Mouse (Mus musculus) layer of hippocampus, postnatal 36 days (tissue): Measurements from ENCODE around the gene Apol6. TPM values are rescaled to one million over a fixed set of nuclear protein-coding genes. Genes with fewer than 3 reads are reported as not detected.

Experiments
- DNase-seq, 2 experiments: peaks; one replicate each; pipeline ENCODE4 v3.0.0; 2022
- total RNA-seq, 2 experiments: library from RNA; stranded (reverse); gene quantifications; 2 replicates each; pipeline ENCODE4 v1.2.3; 2021

Apol6 gene
- not detected for total RNA-seq

DNA sequence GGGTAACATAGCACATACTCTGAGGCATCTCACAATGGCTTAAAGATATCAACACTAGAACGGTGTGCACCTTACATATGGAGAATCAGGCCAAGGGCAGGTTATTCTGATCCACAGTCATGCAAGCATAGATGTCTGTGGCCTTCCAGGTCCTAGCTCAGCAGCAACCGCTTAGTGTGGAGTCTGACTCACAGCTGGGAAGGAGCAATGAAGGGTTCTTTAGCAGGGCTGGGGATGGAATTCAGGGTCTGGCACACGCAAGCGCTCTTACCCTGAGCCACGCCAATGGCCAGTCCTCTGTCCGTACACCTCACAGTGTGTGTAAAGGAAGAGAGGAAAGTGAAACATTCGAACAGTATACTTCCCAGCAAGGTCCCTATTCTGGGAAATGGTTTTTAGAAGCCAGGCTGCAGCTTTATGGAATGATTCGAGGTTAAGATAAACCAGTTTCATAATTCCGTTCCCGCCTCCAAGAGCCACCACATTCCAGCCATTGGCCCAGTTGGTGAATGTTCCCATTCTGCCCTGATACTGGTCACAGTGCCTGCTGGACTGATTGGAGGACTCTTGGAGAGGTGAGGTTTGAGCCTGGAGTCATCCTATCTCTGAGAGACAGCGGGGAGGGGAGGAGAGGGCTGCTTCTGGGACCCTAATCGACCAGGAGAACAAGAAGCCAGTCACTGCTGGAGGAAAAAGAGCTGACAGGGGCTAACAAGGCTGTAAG lies at the start of gene Apol6:
Gene Apol6 (plus strand): TSS at position 133 of the 724 bp plus-strand sequence.
- no peak for DNase-seq

DNA sequence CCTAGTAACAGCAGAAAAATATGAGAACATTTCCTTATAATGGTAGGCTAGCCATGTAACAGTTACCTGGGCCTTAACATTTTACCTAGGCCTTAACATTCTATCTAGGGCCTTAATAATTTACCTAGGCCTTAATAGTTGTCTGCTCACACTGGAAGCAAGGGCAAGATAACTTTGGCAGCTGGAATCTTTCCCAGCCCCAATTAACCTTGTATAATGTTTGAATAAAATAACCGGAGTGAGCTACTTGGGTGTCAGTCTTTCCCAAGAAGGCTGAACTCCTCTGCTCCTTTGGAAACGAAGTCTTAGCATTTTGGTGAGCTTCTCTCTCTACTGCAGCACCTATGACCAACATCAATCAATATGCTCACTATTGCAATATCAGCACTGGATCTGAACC lies 46.5 kb upstream of the Apol6 start:
- no peak for DNase-seq

- DNase-seq: peak in 1 of 2 experiments; percentile 23
Observed at GRCm38 (mm10) chr15:76998878-76999588, 45.5 kb upstream of the Apol6 start.

GRCm38 (mm10) chr15:77003173-77003867 lies 41.2 kb upstream of the Apol6 start:
- no peak for DNase-seq

- DNase-seq: peak; percentile 38
Observed at GRCm38 (mm10) chr15:77003868-77004215, 40.7 kb upstream of the Apol6 start.

- no peak for DNase-seq
Observed at GRCm38 (mm10) chr15:77008851-77009250, 35.7 kb upstream of the Apol6 start.

GRCm38 (mm10) chr15:77013753-77014241 lies 30.7 kb upstream of the Apol6 start:
- no peak for DNase-seq

DNA sequence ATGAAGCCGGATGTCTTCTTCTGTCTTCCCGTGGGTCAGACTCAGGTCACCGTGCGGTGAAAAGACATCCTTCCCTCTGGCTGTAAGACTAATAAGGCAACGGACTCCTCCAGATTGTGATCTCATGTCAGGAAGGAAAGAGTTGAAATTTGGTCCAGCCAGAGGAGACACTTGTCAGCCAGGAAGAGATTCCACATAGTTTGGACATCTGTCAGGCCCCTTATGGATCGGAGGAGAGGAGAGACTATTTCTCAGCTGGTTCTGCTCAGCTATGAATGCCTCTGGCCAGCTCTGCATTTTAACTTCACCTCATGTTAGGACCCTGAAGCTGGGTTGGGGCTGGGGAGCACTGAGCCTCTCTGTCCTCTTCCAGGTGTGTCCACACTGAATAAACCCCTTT lies 30.1 kb upstream of the Apol6 start:
- no peak for DNase-seq

DNA sequence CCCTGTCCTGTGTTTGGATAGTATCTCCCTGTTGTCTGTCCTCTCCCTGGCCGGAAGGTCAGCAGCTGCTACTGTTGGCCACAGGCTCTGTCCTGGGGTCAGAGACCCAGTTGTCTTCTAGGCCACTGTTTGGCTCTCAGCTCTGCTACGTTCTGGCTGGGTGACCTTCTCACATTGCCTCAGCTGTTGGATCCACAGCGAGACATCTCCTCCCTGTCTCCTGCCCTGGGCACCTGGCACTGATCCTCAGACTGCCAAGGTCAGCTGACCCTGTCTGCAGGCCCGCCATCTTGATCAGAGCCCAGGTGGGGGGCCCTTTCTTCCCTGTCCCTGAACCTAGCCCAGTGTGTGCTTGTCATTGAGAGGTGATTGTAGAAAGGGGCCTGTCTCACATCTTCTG lies 29.5 kb upstream of the Apol6 start:
- DNase-seq: no peak

- no peak for DNase-seq
Observed at GRCm38 (mm10) chr15:77016509-77016908, 28.0 kb upstream of the Apol6 start.

- no peak for DNase-seq
Observed at GRCm38 (mm10) chr15:77017897-77018296, 26.6 kb upstream of the Apol6 start.

- no peak for DNase-seq
Observed at GRCm38 (mm10) chr15:77018740-77019340, 25.7 kb upstream of the Apol6 start.

DNA sequence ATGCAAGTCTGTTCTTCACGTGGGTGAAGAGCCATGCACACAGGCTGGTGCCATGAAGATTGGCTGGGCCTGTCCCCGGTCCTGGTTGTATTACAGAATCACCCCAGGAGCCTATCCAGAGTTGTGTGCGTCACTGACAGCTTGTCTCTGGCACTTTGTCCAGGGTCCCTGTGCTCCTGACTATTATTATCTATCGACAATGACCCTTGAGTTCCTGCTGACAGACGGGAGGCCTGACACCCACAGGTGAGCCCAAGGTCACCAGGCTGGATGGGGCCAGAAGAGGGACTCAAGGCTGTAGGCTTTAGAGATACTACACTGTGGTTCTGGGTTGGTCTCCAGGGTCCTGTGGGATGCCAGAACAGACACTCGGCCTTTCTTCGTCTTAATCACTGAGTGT lies 25.0 kb upstream of the Apol6 start:
- DNase-seq: no peak

DNA sequence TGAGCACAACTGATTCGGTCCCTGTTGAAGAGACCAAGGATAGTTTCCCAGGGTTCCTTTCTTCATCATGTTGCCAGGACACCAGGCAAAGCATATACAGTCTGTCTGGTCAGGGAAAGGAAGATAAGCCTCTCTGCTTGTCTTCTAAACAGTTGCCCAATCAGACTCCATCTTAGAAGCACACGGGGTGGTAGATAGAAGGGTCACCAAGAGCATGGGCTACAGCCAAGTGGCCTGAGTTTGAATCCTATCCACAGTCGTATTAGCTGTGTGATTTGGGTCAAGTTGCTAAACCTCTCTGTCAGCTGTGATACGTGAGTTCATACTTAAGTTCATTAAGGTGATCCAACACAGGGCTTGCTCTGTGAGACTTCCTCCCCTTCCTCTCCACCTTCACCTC lies 24.4 kb upstream of the Apol6 start:
- DNase-seq: no peak

- DNase-seq: no peak
Observed at GRCm38 (mm10) chr15:77021056-77021455, 23.5 kb upstream of the Apol6 start.

- no peak for DNase-seq
Observed at GRCm38 (mm10) chr15:77021851-77022250, 22.7 kb upstream of the Apol6 start.

DNA sequence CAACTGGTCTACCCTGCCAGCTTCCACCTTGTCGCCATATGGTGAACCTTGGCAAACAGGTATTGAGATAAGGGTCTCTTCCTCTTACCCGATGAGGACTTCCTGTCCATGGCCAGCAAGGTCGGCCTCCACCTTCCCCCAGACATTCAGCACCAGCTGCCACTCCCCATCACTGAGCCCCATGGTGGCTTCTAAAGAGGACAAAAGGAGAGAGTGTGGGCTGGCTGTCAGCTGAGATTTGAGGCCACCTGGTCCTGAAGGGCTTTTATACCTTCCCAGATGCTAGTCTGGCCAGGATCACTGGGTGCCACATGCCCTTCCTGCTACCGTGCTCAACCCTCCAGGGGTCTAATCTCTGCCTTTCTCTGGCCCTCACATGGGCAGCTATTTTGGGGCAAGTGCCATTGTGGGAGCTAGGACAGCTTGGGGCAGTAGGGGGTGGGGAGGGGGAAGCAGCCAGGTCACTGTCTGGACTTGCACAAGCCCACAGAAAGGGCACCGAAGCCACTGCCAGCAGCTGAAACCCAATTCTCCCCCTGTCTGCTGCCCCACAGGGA lies 22.1 kb upstream of the Apol6 start:
- DNase-seq: no peak

DNA sequence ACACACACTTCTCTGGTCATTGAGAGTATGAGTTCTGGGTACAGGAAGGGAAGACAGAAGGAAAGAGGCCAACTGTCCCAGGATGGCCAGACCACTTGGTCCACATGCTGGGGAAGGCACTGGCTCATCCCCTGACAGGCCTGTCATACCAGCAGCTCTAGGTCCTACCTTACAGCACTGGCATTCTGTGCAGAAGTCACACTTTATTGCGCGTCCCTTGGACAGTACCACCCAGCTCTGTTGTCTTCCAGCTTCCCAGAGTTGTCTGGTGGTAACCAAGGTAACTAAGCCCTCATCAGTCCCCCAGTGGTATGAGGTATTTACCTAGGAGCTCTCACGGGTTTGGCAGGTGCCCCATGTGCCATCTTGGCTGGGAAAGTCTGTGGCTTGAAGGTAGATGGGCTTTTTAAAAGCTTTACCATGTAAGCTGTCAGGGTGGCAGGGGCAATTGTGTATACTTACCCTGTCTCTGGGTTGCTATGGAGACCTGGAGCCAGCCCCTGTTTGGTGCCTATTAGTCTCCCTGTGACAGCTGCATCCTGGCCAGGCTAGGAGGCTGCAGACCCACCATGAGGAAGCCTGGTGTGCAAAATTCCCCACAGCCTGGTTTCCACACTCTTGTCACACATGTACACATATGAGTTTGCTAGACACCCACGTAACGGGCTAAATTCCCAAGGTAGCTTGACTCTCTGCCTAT lies 18.5 kb upstream of the Apol6 start:
- DNase-seq: no peak

GRCm38 (mm10) chr15:77027117-77027516 lies 17.4 kb upstream of the Apol6 start:
- no peak for DNase-seq

DNA sequence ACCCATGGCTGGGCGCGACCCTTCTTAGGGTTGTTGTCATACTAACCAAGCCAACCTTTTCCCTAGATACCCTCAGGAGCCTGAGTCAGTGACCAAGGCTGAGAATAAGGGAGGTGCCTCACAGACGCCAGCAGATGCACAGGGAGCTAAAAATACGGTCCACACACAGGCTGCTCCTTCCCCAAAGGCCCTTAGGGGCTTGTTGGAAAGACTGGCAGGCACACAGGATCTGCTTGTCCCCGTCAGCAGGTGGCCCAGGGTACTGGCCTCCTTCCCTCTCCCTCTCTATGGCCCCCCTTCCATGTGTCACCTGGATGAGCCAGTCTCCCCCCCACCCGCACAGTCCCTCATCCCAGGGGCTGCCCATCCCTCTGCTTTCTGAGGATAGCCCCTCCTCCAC lies 16.9 kb upstream of the Apol6 start:
- DNase-seq: no peak

DNA sequence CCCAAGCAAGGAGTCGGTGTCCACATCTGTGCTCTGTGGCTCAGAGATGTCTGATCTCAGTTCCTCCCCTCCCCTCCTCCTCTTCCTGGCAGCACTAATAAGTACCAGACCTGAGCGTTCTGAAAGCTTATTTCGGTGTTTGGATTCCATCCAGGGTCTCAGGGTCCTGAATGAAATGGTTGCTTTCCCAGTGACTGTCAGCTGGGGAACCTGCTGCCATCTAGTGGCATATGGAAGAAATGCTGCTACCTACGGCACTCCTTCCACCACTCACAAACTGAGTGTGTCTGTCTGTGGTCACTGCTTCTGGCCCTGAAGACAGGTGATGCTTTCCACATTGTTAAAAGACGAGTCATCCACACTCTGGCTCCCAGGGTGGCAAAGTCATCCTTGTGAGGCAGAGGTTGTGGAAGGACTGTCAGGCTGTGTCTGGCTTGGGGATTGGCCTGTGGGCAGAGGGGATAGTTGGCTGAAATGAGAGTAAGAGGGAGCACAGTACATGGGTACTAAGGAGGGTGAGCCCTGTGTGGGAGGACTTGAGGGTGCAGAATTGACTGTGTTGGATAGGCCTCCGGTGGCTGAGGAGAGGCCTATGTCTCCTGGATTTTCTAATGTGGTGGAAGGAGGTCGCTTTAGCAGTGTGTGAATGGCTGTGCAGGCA lies 15.1 kb upstream of the Apol6 start:
- peak; percentile 43 to 47 for DNase-seq

DNA sequence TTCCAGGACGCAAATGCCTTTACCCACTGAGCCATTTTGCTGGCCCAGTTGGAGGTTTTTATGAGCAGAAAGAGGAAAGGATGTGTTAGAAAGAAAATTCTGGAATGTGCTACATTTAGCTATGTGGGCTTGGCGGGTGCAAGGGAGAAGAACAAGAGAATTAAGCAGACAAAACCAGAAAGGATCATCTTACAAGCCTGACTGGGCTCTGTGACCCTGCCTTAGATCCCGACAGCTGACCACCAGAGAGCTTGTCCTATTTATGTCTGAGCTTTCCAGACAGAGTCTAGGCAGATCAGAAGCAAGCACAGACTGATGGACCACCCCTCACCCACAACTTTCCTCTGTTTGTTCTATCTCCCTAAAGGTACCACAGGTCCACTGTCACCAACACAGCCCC lies 13.3 kb upstream of the Apol6 start:
- DNase-seq: no peak
